Mouse (Mus musculus) brown adipose tissue, adult 24 weeks (tissue): ENCODE results near the gene Lurap1. TPM values are rescaled to one million over a fixed set of nuclear protein-coding genes. Genes with fewer than 3 reads are reported as not detected.

Experiments used
- H3K27ac ChIP-seq: fragments of 200-500 bp; replicated peaks from 2 replicates; pipeline ENCODE4 v1.5.1; 2012; ENCODE audit warnings: low read depth, mild to moderate bottlenecking, low read length
- H3K4me1 ChIP-seq: fragments of 200-500 bp; 2 replicates; pipeline ENCODE4 v1.6.1; 2012; ENCODE audit warnings: low read length, mixed read lengths; ENCODE audit not compliant: control insufficient read depth, insufficient read depth, insufficient read length
- H3K4me3 ChIP-seq: fragments of 200-500 bp; 2 replicates; pipeline ENCODE4 v1.5.1; 2012; ENCODE audit warnings: low read depth, mild to moderate bottlenecking, low read length, moderate library complexity; ENCODE audit not compliant: insufficient read depth
- polyA plus RNA-seq: library from polyadenylated mRNA; stranded (reverse); fragments of >200 nt; gene quantifications from 2 replicates; pipeline ENCODE4 v1.2.4, GENCODE M21; 2012; ENCODE audit not compliant: missing spikeins, insufficient read depth, insufficient read length

Lurap1 gene
- polyA plus RNA-seq, result 17.5 and 22.9 TPM in 2 replicates

- peak within 1 kb of the TSS; percentile 88 for H3K27ac ChIP-seq
- H3K4me1 ChIP-seq, result peaks cover 5% of the 10 kb centered on the region; the same call in 1 of the 2 replicates
- H3K4me3 ChIP-seq, result peak within 1 kb of the TSS; percentile 92
These were observed at the start of gene Lurap1 for GRCm38 (mm10) chr4:116151238-116151637. Gene Lurap1 (minus strand): TSS chr4:116151338.

GRCm38 (mm10) chr4:116198422-116198821 is 47.3 kb upstream of the Lurap1 start:
- Histone ChIP-seq H3K27ac (no peak overlapping the region), H3K4me1 (no peaks in the 10 kb centered on the region), H3K4me3 (no peak overlapping the region)

GRCm38 (mm10) chr4:116193583-116194383 is 42.6 kb upstream of the Lurap1 start:
- H3K4me3 ChIP-seq, result no peak overlapping the region
- H3K27ac ChIP-seq, result no peak overlapping the region
- peaks cover 7% of the 10 kb centered on the region; the same call in 1 of the 2 replicates for H3K4me1 ChIP-seq

GRCm38 (mm10) chr4:116192286-116192835 is 41.2 kb upstream of the Lurap1 start:
- Histone ChIP-seq H3K27ac (peak overlapping the region; percentile 35), H3K4me3 (no peak overlapping the region), H3K4me1 (peaks cover 7% of the 10 kb centered on the region; the same call in 1 of the 2 replicates)

GRCm38 (mm10) chr4:116185083-116185482 is 33.9 kb upstream of the Lurap1 start:
- H3K27ac ChIP-seq, result no peak overlapping the region
- H3K4me3 ChIP-seq, result no peak overlapping the region
- H3K4me1 ChIP-seq, result peaks cover 12% of the 10 kb centered on the region; the same call in 1 of the 2 replicates

GRCm38 (mm10) chr4:116182745-116183144 is 31.6 kb upstream of the Lurap1 start:
- peak overlapping the region; percentile 43 for H3K4me3 ChIP-seq
- H3K27ac ChIP-seq, result peak overlapping the region; percentile 99

GRCm38 (mm10) chr4:116182079-116182478 is 30.9 kb upstream of the Lurap1 start:
- H3K4me1 ChIP-seq, result peaks cover 16% of the 10 kb centered on the region; the same call in 1 of the 2 replicates
- H3K4me3 ChIP-seq, result no peak overlapping the region
- H3K27ac ChIP-seq, result peak overlapping the region; percentile 99

More at GRCm38 (mm10) chr4:116182745-116183144, 31.6 kb upstream of the Lurap1 start:
- peaks cover 16% of the 10 kb centered on the region; the same call in 1 of the 2 replicates for H3K4me1 ChIP-seq

GRCm38 (mm10) chr4:116177140-116177539 is 26.0 kb upstream of the Lurap1 start:
- Histone ChIP-seq H3K4me3 (peak overlapping the region; percentile 33), H3K27ac (peak overlapping the region; percentile 97), H3K4me1 (peaks cover 24% of the 10 kb centered on the region)

GRCm38 (mm10) chr4:116176543-116176988 is 25.4 kb upstream of the Lurap1 start:
- Histone ChIP-seq H3K4me1 (peaks cover 22% of the 10 kb centered on the region), H3K4me3 (peak overlapping the region; percentile 33), H3K27ac (peak overlapping the region; percentile 94)

- Histone ChIP-seq H3K27ac (peak overlapping the region; percentile 94), H3K4me1 (peaks cover 22% of the 10 kb centered on the region), H3K4me3 (peak overlapping the region; percentile 33)
These were observed 24.8 kb upstream of the Lurap1 start for GRCm38 (mm10) chr4:116175711-116176542.

GRCm38 (mm10) chr4:116175136-116175535 is 24.0 kb upstream of the Lurap1 start:
- Histone ChIP-seq H3K4me3 (no peak overlapping the region), H3K4me1 (peaks cover 22% of the 10 kb centered on the region), H3K27ac (0 out of 2 replicates have a peak overlapping the region, but pooled peaks have one; percentile 2)

- H3K27ac ChIP-seq, result peak overlapping the region; percentile 27
- H3K4me3 ChIP-seq, result no peak overlapping the region
- peaks cover 22% of the 10 kb centered on the region for H3K4me1 ChIP-seq
These were observed 23.5 kb upstream of the Lurap1 start for GRCm38 (mm10) chr4:116174466-116175116.

GRCm38 (mm10) chr4:116173752-116174151 is 22.6 kb upstream of the Lurap1 start:
- no peak overlapping the region for H3K4me3 ChIP-seq
- no peak overlapping the region for H3K27ac ChIP-seq
- H3K4me1 ChIP-seq, result peaks cover 22% of the 10 kb centered on the region

- Histone ChIP-seq H3K27ac (peak within 1 kb of the TSS; percentile 27; the same call in 1 of the 2 replicates), H3K4me3 (no peak within 1 kb of the TSS), H3K4me1 (peaks cover 21% of the 10 kb centered on the region)
These were observed 21.9 kb upstream of the Lurap1 start, which contains the start of the genes 1700042G07Rik and Gm49337 for GRCm38 (mm10) chr4:116173072-116173471. Gene 1700042G07Rik (plus strand): TSS chr4:116173372. Gene Gm49337 (plus strand): TSS chr4:116173384.
